Mouse (Mus musculus): ENCODE measurements around the gene Pou6f1. TPM values are rescaled to one million over a fixed set of nuclear protein-coding genes. Genes with fewer than 3 reads are reported as not detected.

The Pou6f1 gene
- polyA plus RNA-seq, 1 experiment: 184 TPM

GRCm38 (mm10) chr15:100619200-100619599 lies 19.4 kb upstream of the Pou6f1 start:
- Histone ChIP-seq H3K36me3 (ENCODE audit: control insufficient read depth, insufficient read depth, low read length) (peaks cover 21% of the 10 kb centered on the region), H3K27ac (ENCODE audit: control insufficient read depth, insufficient read depth, low read length) (no peak overlapping the region), H3K27me3 (ENCODE audit: control insufficient read depth, insufficient read depth, low read length) (no peaks in the 10 kb centered on the region), H3K4me1 (replicated peaks; ENCODE audit: control insufficient read depth, insufficient read depth, low read length) (peaks cover 24% of the 10 kb centered on the region), H3K4me3 (ENCODE audit: control insufficient read depth, insufficient read depth, low read length) (no peak overlapping the region)
- DNase-seq: no peak
- TF ChIP-seq POLR2A (IDR thresholded peaks at IDR 0.05; ENCODE audit: control insufficient read depth, extremely low read depth, insufficient read depth, low read length, poor library complexity): no peak
- no peak for TF ChIP-seq CTCF (IDR thresholded peaks at IDR 0.05; ENCODE audit: borderline replicate concordance, control insufficient read depth, extremely low read depth, insufficient read depth, low read length, poor library complexity)
- WGBS: 65% methylated on average over 7 of the region's 7 CpGs

GRCm38 (mm10) chr15:100616221-100616620 lies 16.4 kb upstream of the Pou6f1 start:
- WGBS: 1% methylated on average over 19 of the region's 19 CpGs

GRCm38 (mm10) chr15:100615825-100616220 lies 16.0 kb upstream of the Pou6f1 start:
- H3K27ac ChIP-seq (ENCODE audit: control insufficient read depth, insufficient read depth, low read length): peak overlapping the region; percentile 55; the same call in 1 of the 2 replicates
- peak overlapping the region; percentile 61 for H3K4me3 ChIP-seq (ENCODE audit: control insufficient read depth, insufficient read depth, low read length)
- peaks cover 18% of the 10 kb centered on the region for H3K4me1 ChIP-seq (replicated peaks; ENCODE audit: control insufficient read depth, insufficient read depth, low read length)
- under 1% methylated on average over 42 of the region's 43 CpGs for WGBS
- H3K27me3 ChIP-seq (ENCODE audit: control insufficient read depth, insufficient read depth, low read length): no peaks in the 10 kb centered on the region
- peak; percentile 82 for DNase-seq
- TF ChIP-seq POLR2A (IDR thresholded peaks at IDR 0.05; ENCODE audit: control insufficient read depth, extremely low read depth, insufficient read depth, low read length, poor library complexity) (peak; percentile 47; the same call in 1 of the 2 replicates), CTCF (IDR thresholded peaks at IDR 0.05; ENCODE audit: borderline replicate concordance, control insufficient read depth, extremely low read depth, insufficient read depth, low read length, poor library complexity) (no peak)
- peaks cover 19% of the 10 kb centered on the region for H3K36me3 ChIP-seq (ENCODE audit: control insufficient read depth, insufficient read depth, low read length)

More at GRCm38 (mm10) chr15:100616221-100616620, 16.4 kb upstream of the Pou6f1 start:
- H3K27me3 ChIP-seq (ENCODE audit: control insufficient read depth, insufficient read depth, low read length): no peaks in the 10 kb centered on the region
- peak overlapping the region; percentile 25; the same call in 1 of the 2 replicates for H3K27ac ChIP-seq (ENCODE audit: control insufficient read depth, insufficient read depth, low read length)
- peaks cover 21% of the 10 kb centered on the region for H3K36me3 ChIP-seq (ENCODE audit: control insufficient read depth, insufficient read depth, low read length)
- DNase-seq: no peak
- peaks cover 18% of the 10 kb centered on the region for H3K4me1 ChIP-seq (replicated peaks; ENCODE audit: control insufficient read depth, insufficient read depth, low read length)
- H3K4me3 ChIP-seq (ENCODE audit: control insufficient read depth, insufficient read depth, low read length): peak overlapping the region; percentile 61
- TF ChIP-seq CTCF (IDR thresholded peaks at IDR 0.05; ENCODE audit: borderline replicate concordance, control insufficient read depth, extremely low read depth, insufficient read depth, low read length, poor library complexity): no peak
- no peak for TF ChIP-seq POLR2A (IDR thresholded peaks at IDR 0.05; ENCODE audit: control insufficient read depth, extremely low read depth, insufficient read depth, low read length, poor library complexity)

GRCm38 (mm10) chr15:100614996-100615824 lies 15.4 kb upstream of the Pou6f1 start, which contains the start of gene Dazap2:
Gene Dazap2, plus strand, starts transcription at chr15:100615349.
- peak within 1 kb of the TSS; percentile 55 for H3K27ac ChIP-seq (ENCODE audit: control insufficient read depth, insufficient read depth, low read length)
- H3K27me3 ChIP-seq (ENCODE audit: control insufficient read depth, insufficient read depth, low read length): no peaks in the 10 kb centered on the region
- peak within 1 kb of the TSS; percentile 66 for H3K4me3 ChIP-seq (ENCODE audit: control insufficient read depth, insufficient read depth, low read length)
- DNase-seq: peak; percentile 99
- H3K36me3 ChIP-seq (ENCODE audit: control insufficient read depth, insufficient read depth, low read length): peaks cover 16% of the 10 kb centered on the region
- TF ChIP-seq CTCF (IDR thresholded peaks at IDR 0.05; ENCODE audit: borderline replicate concordance, control insufficient read depth, extremely low read depth, insufficient read depth, low read length, poor library complexity): 0 out of 2 replicates have a peak, but pooled peaks have one; percentile 25
- peak; percentile 87 for TF ChIP-seq POLR2A (IDR thresholded peaks at IDR 0.05; ENCODE audit: control insufficient read depth, extremely low read depth, insufficient read depth, low read length, poor library complexity)
- under 1% methylated on average over 97 of the region's 99 CpGs for WGBS
- peaks cover 18% of the 10 kb centered on the region for H3K4me1 ChIP-seq (replicated peaks; ENCODE audit: control insufficient read depth, insufficient read depth, low read length)

GRCm38 (mm10) chr15:100614218-100614995 lies 14.6 kb upstream of the Pou6f1 start:
- H3K27ac ChIP-seq (ENCODE audit: control insufficient read depth, insufficient read depth, low read length): peak overlapping the region; percentile 49
- DNase-seq: no peak
- no peaks in the 10 kb centered on the region for H3K27me3 ChIP-seq (ENCODE audit: control insufficient read depth, insufficient read depth, low read length)
- H3K36me3 ChIP-seq (ENCODE audit: control insufficient read depth, insufficient read depth, low read length): peaks cover 16% of the 10 kb centered on the region
- 21% methylated on average over 43 of the region's 43 CpGs for WGBS
- peaks cover 18% of the 10 kb centered on the region for H3K4me1 ChIP-seq (replicated peaks; ENCODE audit: control insufficient read depth, insufficient read depth, low read length)
- peak overlapping the region; percentile 66 for H3K4me3 ChIP-seq (ENCODE audit: control insufficient read depth, insufficient read depth, low read length)
- TF ChIP-seq POLR2A (IDR thresholded peaks at IDR 0.05; ENCODE audit: control insufficient read depth, extremely low read depth, insufficient read depth, low read length, poor library complexity) (no peak), CTCF (IDR thresholded peaks at IDR 0.05; ENCODE audit: borderline replicate concordance, control insufficient read depth, extremely low read depth, insufficient read depth, low read length, poor library complexity) (no peak)

- TF ChIP-seq POLR2A (IDR thresholded peaks at IDR 0.05; ENCODE audit: control insufficient read depth, extremely low read depth, insufficient read depth, low read length, poor library complexity): no peak
- TF ChIP-seq CTCF (IDR thresholded peaks at IDR 0.05; ENCODE audit: borderline replicate concordance, control insufficient read depth, extremely low read depth, insufficient read depth, low read length, poor library complexity): peak; percentile 96
- Histone ChIP-seq H3K4me1 (replicated peaks; ENCODE audit: control insufficient read depth, insufficient read depth, low read length) (peaks cover 18% of the 10 kb centered on the region), H3K27ac (ENCODE audit: control insufficient read depth, insufficient read depth, low read length) (peak overlapping the region; percentile 21; the same call in 1 of the 2 replicates), H3K27me3 (ENCODE audit: control insufficient read depth, insufficient read depth, low read length) (no peaks in the 10 kb centered on the region), H3K36me3 (ENCODE audit: control insufficient read depth, insufficient read depth, low read length) (peaks cover 10% of the 10 kb centered on the region), H3K4me3 (ENCODE audit: control insufficient read depth, insufficient read depth, low read length) (no peak overlapping the region)
- 12% methylated on average over 16 of the region's 16 CpGs for WGBS
- DNase-seq: peak; percentile 73
These were observed 13.8 kb upstream of the Pou6f1 start for GRCm38 (mm10) chr15:100613584-100613983.
